Mouse (Mus musculus) heart, embryonic 11.5 days (tissue): ENCODE data around the gene Ppard. TPM values are rescaled to one million over a fixed set of nuclear protein-coding genes. Genes with fewer than 3 reads are reported as not detected.

Source experiments
- ATAC-seq: fragments of 200-750 bp; cut with Nextera tagmentation; replicated peaks from 2 replicates; pipeline ENCODE4 v1.8.0; 2017; ENCODE audit warnings: moderate library complexity; ENCODE audit not compliant: insufficient number of reproducible peaks, low FRiP score, low TSS enrichment
- H3K27ac ChIP-seq: fragments of 300-500 bp; sonication (generic); 2 replicates; pipeline ENCODE4 v1.5.1; 2014; ENCODE audit warnings: mild to moderate bottlenecking, low read depth, low read length
- H3K27me3 ChIP-seq: fragments of 300-500 bp; sonication (generic); 2 replicates; pipeline ENCODE4 v1.6.1; 2014; ENCODE audit warnings: mild to moderate bottlenecking, low read length, mixed read lengths; ENCODE audit not compliant: control insufficient read depth, insufficient read depth
- H3K36me3 ChIP-seq: fragments of 300-500 bp; sonication (generic); 2 replicates; pipeline ENCODE4 v1.6.1; 2014; ENCODE audit warnings: mild to moderate bottlenecking, low read length, moderate library complexity, mixed read lengths; ENCODE audit not compliant: control insufficient read depth, insufficient read depth
- H3K4me1 ChIP-seq: fragments of 300-500 bp; sonication (generic); 2 replicates; pipeline ENCODE4 v1.6.1; 2014; ENCODE audit warnings: low read length; ENCODE audit not compliant: control insufficient read depth, insufficient read depth
- H3K4me2 ChIP-seq: fragments of 300-500 bp; sonication (generic); 2 replicates; pipeline ENCODE4 v1.6.1; 2014; ENCODE audit warnings: mild to moderate bottlenecking, moderate library complexity
- H3K4me3 ChIP-seq: fragments of 300-500 bp; sonication (generic); 2 replicates; pipeline ENCODE4 v1.5.1; 2014; ENCODE audit warnings: low read depth, low read length
- H3K9ac ChIP-seq: fragments of 300-500 bp; sonication (generic); 2 replicates; pipeline ENCODE4 v1.6.1; 2014; ENCODE audit warnings: mild to moderate bottlenecking, low read depth, low read length, moderate library complexity
- H3K9me3 ChIP-seq: fragments of 300-500 bp; sonication (generic); replicated peaks from 2 replicates; pipeline ENCODE4 v1.6.1; 2016; ENCODE audit warnings: low read length; ENCODE audit not compliant: control insufficient read depth
- WGBS: fragments of 180-500 bp; shearing (Covaris S2); extraction: QIAGEN DNeasy Blood & Tissue Kit; methylation state at CpG from one replicate; pipeline ENCODE4 v1.1.7; 2014; ENCODE audit not compliant: insufficient replicate concordance; 5-methylcytosine and 5-hydroxymethylcytosine counted together
- polyA plus RNA-seq: library from polyadenylated mRNA; unstranded; fragments of >200 nt; fragmentation: Nextera tagmentation; extraction: Ambion mirVana; gene quantifications from 2 replicates; pipeline ENCODE4 v1.2.1, GENCODE M21; 2014

Ppard gene
- polyA plus RNA-seq, 1 experiment from 2014 or later = 2.0 TPM

DNA sequence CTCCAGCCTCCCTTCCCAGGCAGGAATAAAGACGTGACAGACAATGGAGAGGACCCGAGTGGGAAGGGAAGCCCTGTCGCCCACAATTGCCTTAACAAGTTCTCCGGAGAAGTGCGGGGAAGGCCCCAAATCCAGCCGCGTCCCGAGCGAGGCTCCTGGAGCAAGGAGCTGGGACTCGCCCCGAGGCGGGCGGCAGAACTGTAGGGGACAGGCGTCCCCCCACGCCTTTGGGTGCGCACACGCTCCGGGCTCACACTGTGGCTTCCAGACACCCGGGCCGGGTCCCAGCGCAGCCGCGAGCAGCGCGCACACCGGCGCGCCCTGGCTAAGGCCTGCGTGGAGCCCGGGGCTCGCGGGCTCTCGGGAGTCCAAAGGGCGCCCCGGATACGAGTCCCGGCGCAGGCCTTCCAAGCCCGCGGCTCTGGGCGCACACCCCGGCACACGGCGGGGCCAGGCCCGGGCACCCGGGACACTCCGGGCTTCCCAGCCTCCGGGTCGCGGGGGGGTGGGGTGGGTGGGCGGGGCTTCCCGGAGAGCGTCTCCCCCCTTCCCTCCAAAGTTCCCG is 117.5 kb downstream of the Ppard start:
- Histone ChIP-seq H3K9me3 (no peaks in the 10 kb centered on the region), H3K27me3 (peaks cover 21% of the 10 kb centered on the region), H3K36me3 (no peaks in the 10 kb centered on the region), H3K27ac (peak overlapping the region; percentile 90), H3K9ac (peak overlapping the region; percentile 95), H3K4me3 (peak overlapping the region; percentile 86), H3K4me1 (peaks cover 42% of the 10 kb centered on the region), H3K4me2 (peak overlapping the region; percentile 96)
- peak; percentile 43 for ATAC-seq
- under 1% methylated on average over 45 of the region's 54 CpGs for WGBS

DNA sequence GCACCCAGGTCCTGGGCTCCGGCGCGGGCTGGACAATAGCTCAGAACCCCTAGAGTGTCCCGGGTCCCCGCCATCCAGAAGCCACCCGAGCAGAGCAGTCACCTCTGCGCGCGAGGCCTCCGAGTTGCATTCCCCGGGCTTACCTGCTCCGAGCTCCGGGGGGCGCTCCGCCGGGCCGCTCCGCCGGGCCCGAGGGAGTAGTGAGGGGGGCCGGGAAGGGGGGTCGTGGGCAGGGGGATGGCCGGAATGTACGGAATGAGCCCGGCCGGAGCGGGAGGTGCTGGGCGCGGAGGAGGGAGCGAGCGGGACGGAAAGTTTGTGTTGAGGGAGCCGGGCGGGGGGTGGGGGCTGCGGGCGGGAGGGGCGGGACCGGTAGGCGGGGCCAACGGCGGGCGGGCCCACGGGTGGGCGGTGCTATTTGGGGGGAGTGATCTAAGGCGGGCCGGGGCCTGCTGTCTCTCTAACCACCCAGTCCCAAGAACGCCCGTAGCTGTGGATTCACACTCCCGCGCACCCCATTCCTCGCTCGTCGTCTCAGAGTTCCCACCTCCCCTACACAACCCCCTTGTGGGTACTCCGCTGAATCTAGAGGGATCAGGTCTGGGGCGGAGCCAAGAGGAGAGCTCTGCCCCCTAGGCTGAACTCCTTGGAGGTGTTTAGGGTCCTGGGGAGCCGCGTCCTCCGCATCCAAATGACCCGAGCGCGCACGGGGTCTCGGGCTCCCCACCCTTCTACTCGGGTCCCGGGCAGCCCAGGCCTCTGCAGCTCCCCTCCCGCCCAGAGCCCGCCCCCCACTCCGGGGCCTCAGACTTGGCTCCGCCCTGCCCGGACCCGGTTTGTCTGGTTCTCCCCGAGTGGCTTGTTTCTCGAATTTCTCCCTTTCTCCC is 118.2 kb downstream of the Ppard start, which contains the start of gene Tead3:
Gene Tead3, minus strand, starts transcription at position 352 of the 887 bp plus-strand sequence.
- peak within 1 kb of the TSS; percentile 96 for H3K4me2 ChIP-seq
- peak within 1 kb of the TSS; percentile 95 for H3K9ac ChIP-seq
- peak; percentile 78 for ATAC-seq
- H3K4me3 ChIP-seq = peak within 1 kb of the TSS; percentile 86
- under 1% methylated on average over 50 of the region's 73 CpGs for WGBS
- H3K27me3 ChIP-seq = peaks cover 21% of the 10 kb centered on the region
- peaks cover 34% of the 10 kb centered on the region for H3K4me1 ChIP-seq
- H3K36me3 ChIP-seq = no peaks in the 10 kb centered on the region
- peak within 1 kb of the TSS; percentile 90 for H3K27ac ChIP-seq
- H3K9me3 ChIP-seq = no peaks in the 10 kb centered on the region

Other genes with a start within 250 kb of the Ppard start
- 0.34 and 0.49 TPM in 2 replicates for gene Tcp11, start 152.1 kb upstream of the Ppard start, polyA plus RNA-seq
- 1.7 and 2.3 TPM in 2 replicates for gene Scube3, start 90.6 kb upstream of the Ppard start, polyA plus RNA-seq
- 19.5 and 21.0 TPM in 2 replicates for gene Zfp523, start 55.6 kb upstream of the Ppard start, polyA plus RNA-seq
- 2.6 and 2.8 TPM in 2 replicates for gene Def6, start 24.9 kb upstream of the Ppard start, polyA plus RNA-seq
- gene Fance, start 80.8 kb downstream of the Ppard start, polyA plus RNA-seq = 15.3 and 17.3 TPM in 2 replicates
- 408 and 446 TPM in 2 replicates for gene Rpl10a, start 95.8 kb downstream of the Ppard start, polyA plus RNA-seq
- 6.5 and 7.5 TPM in 2 replicates for gene Tead3, start 118.1 kb downstream of the Ppard start, polyA plus RNA-seq
- 2.9 and 5.0 TPM in 2 replicates for gene Tulp1, start 132.5 kb downstream of the Ppard start, polyA plus RNA-seq